Mouse (Mus musculus): ENCODE results near the gene Zfp977.
"Not testable (repeated sequence)": the region's sequence is repeated elsewhere in the genome, so short reads cannot be mapped to it uniquely, and the experiment has no call there.

The Zfp977 gene

GRCm38 (mm10) chr7:42592413-42592812 is at the start of gene Zfp977:
Gene Zfp977 (minus strand): TSS chr7:42592547.
- in situ Hi-C loops (cut with MboI, MseI), result not testable (repeated sequence)

GRCm38 (mm10) chr7:42631031-42631430 is 38.7 kb upstream of the Zfp977 start:
- in situ Hi-C loops (cut with MboI, MseI), result not testable (repeated sequence)

GRCm38 (mm10) chr7:42595666-42596065 is 3.3 kb upstream of the Zfp977 start:
- in situ Hi-C loops (cut with MboI, MseI), result not testable (repeated sequence)

- in situ Hi-C loops (cut with MboI, MseI), result not testable (repeated sequence)
Observed at GRCm38 (mm10) chr7:42591311-42591710, 1.0 kb downstream of the Zfp977 start.

- in situ Hi-C loops (cut with MboI, MseI), result no loop called here
Observed at GRCm38 (mm10) chr7:42578488-42578887, 13.9 kb downstream of the Zfp977 start, which contains the start of gene Gm21028. Gene Gm21028 (minus strand): TSS chr7:42578588.

- in situ Hi-C loops (cut with MboI, MseI), result no loop called here
Observed at GRCm38 (mm10) chr7:42551766-42552165, 40.6 kb downstream of the Zfp977 start.
